Mouse (Mus musculus) neural tube, embryonic 10.5 days (tissue): Measurements from ENCODE around the gene Hspa5.
"Not testable (repeated sequence)": the region's sequence is repeated elsewhere in the genome, so short reads cannot be mapped to it uniquely, and the experiment has no call there.

Experiments used
- DNase-seq: peaks from one replicate; pipeline ENCODE4 v3.0.0-alpha.2; 2017; ENCODE audit warnings: low spot score; ENCODE audit errors: extremely low spot score

Gene Hspa5

GRCm38 (mm10) chr2:34771368-34772226 lies at the start of gene Hspa5:
Gene Hspa5 (plus strand): TSS chr2:34771970.
- peak; percentile 99 for DNase-seq

- DNase-seq = no peak
Observed at GRCm38 (mm10) chr2:34725269-34725668, 46.5 kb upstream of the Hspa5 start.

- DNase-seq = no peak
Observed at GRCm38 (mm10) chr2:34727045-34727728, 44.6 kb upstream of the Hspa5 start.

- no peak for DNase-seq
Observed at GRCm38 (mm10) chr2:34736626-34737025, 35.1 kb upstream of the Hspa5 start.

- no peak for DNase-seq
Observed at GRCm38 (mm10) chr2:34737911-34738310, 33.9 kb upstream of the Hspa5 start.

- no peak for DNase-seq
Observed at GRCm38 (mm10) chr2:34739684-34740391, 31.9 kb upstream of the Hspa5 start.

- DNase-seq = no peak
Observed at GRCm38 (mm10) chr2:34741390-34742159, 30.2 kb upstream of the Hspa5 start.

- DNase-seq = no peak
Observed at GRCm38 (mm10) chr2:34742675-34743074, 29.1 kb upstream of the Hspa5 start.

GRCm38 (mm10) chr2:34744476-34744875 lies 27.3 kb upstream of the Hspa5 start:
- no peak for DNase-seq

- DNase-seq = no peak
Observed at GRCm38 (mm10) chr2:34745673-34746072, 26.1 kb upstream of the Hspa5 start.

GRCm38 (mm10) chr2:34748479-34748878 lies 23.3 kb upstream of the Hspa5 start:
- DNase-seq = no peak

- no peak for DNase-seq
Observed at GRCm38 (mm10) chr2:34750245-34750644, 21.5 kb upstream of the Hspa5 start.

- DNase-seq = peak; percentile 91
Observed at GRCm38 (mm10) chr2:34753811-34754550, 17.8 kb upstream of the Hspa5 start.

GRCm38 (mm10) chr2:34754551-34755358 lies 17.0 kb upstream of the Hspa5 start, which contains the start of gene Gapvd1:
Gene Gapvd1 (minus strand): TSS chr2:34755232.
- peak; percentile 50 for DNase-seq

- DNase-seq = no peak
Observed at GRCm38 (mm10) chr2:34757341-34757740, 14.4 kb upstream of the Hspa5 start.

GRCm38 (mm10) chr2:34761272-34761671 lies 10.5 kb upstream of the Hspa5 start:
- DNase-seq = not testable (repeated sequence)

- no peak for DNase-seq
Observed at GRCm38 (mm10) chr2:34762174-34762573, 9.6 kb upstream of the Hspa5 start.

- no peak for DNase-seq
Observed at GRCm38 (mm10) chr2:34762872-34763271, 8.9 kb upstream of the Hspa5 start.

- DNase-seq = no peak
Observed at GRCm38 (mm10) chr2:34764801-34765200, 7.0 kb upstream of the Hspa5 start.

GRCm38 (mm10) chr2:34770049-34770448 lies 1.7 kb upstream of the Hspa5 start:
- no peak for DNase-seq
